Mouse (Mus musculus): ENCODE results near the gene Mrpl51.
"Not testable (repeated sequence)": the region's sequence is repeated elsewhere in the genome, so short reads cannot be mapped to it uniquely, and the experiment has no call there.

Gene Mrpl51

DNA sequence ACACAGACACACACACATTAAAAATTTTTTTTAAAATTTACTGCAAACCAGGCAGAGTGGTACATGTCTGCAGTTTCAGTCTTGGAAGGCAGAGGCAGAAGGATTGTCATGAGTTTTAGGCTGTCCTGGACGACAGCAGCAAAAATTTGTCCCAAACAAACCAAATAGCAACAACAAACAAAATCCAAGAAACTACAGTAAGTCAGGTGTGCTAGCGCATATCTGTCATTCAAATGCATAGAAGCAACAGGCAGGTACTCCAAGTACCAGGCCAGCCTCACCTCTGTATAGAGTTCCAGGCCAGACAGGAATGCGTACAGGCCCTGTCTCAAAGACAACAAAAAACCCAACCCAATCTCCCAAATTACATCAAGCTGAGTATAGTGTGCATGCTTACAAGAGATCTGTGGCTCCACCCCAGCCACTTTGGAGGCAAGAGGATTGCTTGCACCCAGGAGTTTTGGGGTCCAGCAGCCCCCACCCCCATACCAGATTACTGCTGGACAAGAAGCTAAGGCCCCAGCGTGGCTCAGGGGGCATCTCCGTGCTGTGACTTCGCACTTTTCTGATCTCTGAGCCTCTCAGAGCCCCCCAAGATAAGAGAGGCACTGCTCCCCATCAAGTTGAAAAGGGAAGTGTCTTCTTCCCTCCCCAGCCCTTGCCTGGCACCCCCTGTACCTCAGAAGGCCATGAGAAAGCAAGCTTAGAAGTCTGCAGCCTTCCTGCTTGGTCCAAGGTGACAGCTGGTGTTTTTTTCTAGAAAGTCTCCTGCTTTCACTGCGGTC is 31.6 kb upstream of the Mrpl51 start:
- DNase-seq (ENCODE audit: extremely low spot score, low spot score) = no peak

- peak; percentile 49 for DNase-seq (ENCODE audit: extremely low spot score, low spot score)
Observed at GRCm38 (mm10) chr6:125160558-125160853, 31.1 kb upstream of the Mrpl51 start.

DNA sequence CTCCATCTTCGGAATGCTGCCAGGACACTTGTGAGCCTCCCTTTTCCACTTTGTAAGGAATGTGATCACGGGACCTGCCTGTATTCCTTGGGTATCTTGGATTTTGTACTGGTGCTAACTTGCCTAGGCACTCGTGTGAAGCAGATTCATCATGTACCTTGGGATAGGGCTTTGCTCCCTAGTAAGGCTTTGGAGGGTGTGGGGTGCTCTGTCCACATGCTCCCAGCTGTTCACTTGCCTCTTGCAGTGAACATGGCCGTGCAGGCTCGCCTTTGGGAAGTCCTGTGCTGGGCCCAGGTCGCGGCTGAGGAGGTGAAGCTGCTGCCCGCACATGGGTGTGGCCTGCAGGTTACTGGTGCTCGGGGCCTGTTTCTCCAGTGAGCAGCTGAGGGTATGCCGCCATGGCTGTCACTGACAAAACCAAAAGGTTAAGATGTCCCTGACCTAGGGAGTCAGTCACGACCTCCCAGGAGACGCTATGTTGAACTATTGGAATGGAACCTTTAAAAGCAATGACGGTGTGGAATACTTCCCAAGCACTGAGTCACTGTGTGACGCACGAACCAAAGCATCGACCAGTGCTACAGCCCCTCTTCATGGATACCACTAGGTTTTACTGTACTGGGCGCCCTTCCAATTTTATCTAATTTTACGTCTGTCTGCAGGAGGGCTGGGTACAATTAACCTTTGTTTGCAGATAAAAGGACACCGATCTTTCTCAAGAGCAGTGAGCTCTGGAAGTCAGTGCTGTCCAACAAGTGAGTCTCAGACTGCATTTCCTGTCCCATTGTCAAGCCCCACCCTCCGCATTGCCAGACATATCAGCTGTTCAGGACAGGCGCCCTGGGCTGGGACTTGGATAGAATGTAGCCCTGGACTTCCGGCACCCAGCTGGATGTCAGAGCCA is 30.5 kb upstream of the Mrpl51 start:
- peak; percentile 71 for DNase-seq (ENCODE audit: extremely low spot score, low spot score)

GRCm38 (mm10) chr6:125161971-125162370 is 29.6 kb upstream of the Mrpl51 start:
- peak; percentile 55 for DNase-seq (ENCODE audit: extremely low spot score, low spot score)

- DNase-seq (ENCODE audit: extremely low spot score, low spot score) = not testable (repeated sequence)
Observed at GRCm38 (mm10) chr6:125162615-125163305, 28.8 kb upstream of the Mrpl51 start.

- DNase-seq (ENCODE audit: extremely low spot score, low spot score) = peak; percentile 49
Observed at GRCm38 (mm10) chr6:125163801-125164657, 27.6 kb upstream of the Mrpl51 start.

DNA sequence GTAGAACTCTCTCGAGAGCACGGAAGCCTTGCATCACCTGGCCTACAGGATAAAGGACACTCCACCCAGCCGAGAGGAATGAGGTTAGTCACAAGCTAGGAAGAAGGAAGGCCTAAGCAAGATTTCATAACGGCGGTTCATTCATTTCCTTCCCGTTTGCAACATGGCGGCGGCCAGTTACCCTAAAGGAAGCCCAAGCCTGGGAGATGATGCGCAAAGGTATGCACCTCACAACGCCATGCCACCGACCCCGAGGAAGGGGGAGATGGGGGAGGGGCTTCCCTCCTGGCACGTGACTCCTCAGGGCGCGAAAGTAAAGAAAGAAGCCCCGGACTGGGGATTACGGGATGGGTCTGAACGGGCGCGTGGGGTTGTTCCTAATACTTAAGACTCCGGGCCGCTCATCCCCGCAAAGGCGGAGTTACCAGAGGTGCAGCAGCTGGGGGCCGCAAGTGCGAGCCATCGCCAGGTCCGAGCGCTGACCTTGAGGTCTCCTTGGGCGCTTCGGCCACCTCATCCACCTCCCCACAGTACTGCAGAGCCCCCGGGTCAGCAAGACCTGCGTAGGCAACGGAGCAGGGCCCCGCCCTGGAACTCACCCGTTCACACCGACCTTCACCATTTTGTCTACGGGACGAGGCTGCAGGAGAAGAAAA is 26.8 kb upstream of the Mrpl51 start:
- peak; percentile 82 for DNase-seq (ENCODE audit: extremely low spot score, low spot score)

GRCm38 (mm10) chr6:125165328-125165891 is 26.2 kb upstream of the Mrpl51 start:
- peak; percentile 98 for DNase-seq (ENCODE audit: extremely low spot score, low spot score)

- DNase-seq (ENCODE audit: extremely low spot score, low spot score) = peak; percentile 71
Observed at GRCm38 (mm10) chr6:125166051-125166751, 25.4 kb upstream of the Mrpl51 start, which contains the start of gene Gapdh. Gene Gapdh, minus strand, starts transcription at chr6:125166467.

DNA sequence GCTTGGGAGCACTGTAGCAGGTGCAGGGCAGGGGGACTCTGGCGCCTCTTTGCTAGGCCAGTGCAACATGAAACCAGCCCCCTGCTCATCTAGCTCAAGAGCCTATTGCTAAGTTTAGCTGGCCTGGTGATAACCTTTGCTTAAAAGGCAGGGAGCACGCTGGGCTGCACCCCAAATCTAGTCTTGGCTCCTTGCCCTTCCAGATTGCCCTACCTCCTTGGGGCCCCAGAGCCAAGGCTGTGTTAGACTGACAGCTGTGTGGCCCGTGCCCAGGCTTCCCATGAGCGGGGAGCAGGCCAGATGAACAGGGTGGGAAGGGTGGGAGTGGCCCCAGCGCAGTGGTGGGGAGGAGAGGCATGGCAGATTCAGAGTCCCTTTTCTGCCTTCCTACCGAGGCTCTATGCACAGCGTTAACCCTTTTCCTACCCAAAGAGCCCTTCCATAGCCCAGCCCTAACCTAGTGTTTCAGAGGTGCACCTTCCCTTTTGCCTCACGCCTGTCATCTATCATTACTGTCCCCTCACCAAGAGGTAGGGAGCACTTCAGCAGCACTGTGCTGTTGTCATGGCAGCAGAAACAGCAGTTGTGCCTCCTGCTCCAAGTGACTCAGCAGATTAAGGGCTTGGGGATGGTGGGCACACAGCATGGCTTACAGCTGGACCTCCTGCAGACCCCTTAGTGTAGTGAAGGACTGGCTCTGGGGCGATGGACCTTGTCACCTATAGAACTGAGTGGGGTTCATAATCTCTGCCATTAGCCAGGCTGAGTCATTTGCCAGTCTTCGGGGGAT is 24.5 kb upstream of the Mrpl51 start:
- peak; percentile 60 for DNase-seq (ENCODE audit: extremely low spot score, low spot score)

DNA sequence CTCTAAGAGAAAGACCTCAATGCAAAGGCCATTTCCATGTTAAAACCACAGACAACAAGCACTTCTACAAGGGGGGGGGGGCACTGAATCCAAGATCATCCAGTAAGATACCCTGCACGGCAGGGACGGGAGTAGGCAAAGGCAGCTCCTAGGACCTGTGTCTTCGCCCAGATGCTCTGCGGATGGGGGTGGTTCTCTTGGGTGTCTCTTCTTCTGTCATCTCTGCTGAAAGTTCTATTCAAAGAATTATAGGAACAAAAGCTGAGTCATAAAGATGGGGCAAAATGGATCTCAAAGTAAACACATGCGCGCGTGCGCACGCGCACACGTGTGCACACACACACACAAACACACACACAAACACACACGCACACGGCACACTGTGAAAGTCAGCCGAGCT is 23.5 kb upstream of the Mrpl51 start:
- no peak for DNase-seq (ENCODE audit: extremely low spot score, low spot score)

DNA sequence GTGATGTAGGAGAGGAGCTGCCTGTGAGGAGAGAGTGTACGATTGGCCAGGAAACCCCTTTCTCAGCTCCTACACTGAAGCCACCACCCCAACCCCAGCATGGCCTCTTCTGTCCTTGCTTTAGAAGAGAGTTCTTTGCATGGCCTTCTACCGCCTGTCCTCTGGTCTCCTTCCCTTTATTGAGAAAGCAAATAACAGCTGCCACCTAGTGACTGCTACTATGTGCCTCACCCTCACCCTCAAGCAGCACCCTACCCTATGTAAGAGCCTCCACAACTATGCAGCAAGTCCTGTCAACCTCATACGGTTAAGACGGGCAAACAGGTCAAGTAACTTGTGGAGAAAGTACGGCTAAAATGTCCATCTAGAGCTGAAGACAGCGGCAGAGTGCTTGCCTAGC is 21.4 kb upstream of the Mrpl51 start:
- no peak for DNase-seq (ENCODE audit: extremely low spot score, low spot score)

GRCm38 (mm10) chr6:125172474-125172873 is 19.1 kb upstream of the Mrpl51 start:
- no peak for DNase-seq (ENCODE audit: extremely low spot score, low spot score)

DNA sequence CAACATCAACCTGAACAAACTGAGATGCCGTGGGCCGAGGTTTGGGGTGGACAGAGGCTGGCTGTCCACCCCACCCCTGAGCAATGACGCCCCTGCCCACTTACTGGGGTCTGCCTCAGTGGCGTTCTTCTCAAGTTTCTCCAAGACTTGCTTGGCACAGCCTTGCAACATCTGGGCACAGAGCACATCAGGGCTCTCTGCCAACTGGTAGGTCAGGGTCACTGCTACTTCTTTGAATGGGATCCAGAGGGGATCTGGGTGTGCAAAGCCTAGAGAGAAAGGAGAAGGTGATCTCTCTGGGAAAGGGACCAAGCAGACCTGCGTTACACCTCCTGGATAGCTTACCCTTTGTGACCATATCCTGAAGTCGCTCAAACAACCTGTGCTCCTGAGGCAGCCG is 18.3 kb upstream of the Mrpl51 start:
- DNase-seq (ENCODE audit: extremely low spot score, low spot score) = no peak

- no peak for DNase-seq (ENCODE audit: extremely low spot score, low spot score)
Observed at GRCm38 (mm10) chr6:125175469-125175868, 16.1 kb upstream of the Mrpl51 start.

- DNase-seq (ENCODE audit: extremely low spot score, low spot score) = no peak
Observed at GRCm38 (mm10) chr6:125179601-125180000, 12.0 kb upstream of the Mrpl51 start.

DNA sequence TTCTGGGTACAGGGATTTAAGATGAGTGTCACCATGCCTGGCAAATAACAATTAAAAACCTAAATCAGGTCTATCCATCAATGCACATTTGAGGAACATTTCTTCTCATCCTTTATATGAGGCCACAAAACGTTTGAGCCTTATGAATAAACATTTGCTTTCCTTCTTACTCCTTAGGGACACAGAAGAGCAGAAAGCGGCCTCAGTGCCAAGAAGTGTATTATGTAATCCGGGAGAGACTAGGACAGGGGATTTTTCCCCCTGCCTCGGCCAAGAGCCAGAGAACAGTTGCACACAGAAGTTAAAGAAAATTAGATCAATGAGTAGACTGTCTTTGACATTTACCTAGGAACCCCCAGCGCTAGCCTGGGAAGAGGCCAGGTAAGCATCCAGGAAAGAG is 9.5 kb upstream of the Mrpl51 start:
- DNase-seq (ENCODE audit: extremely low spot score, low spot score) = no peak

GRCm38 (mm10) chr6:125186203-125186602 is 5.4 kb upstream of the Mrpl51 start:
- DNase-seq (ENCODE audit: extremely low spot score, low spot score) = no peak

- no peak for DNase-seq (ENCODE audit: extremely low spot score, low spot score)
Observed at GRCm38 (mm10) chr6:125190816-125191215, 785 bp upstream of the Mrpl51 start.
